Mouse (Mus musculus) large intestine, adult 2 months (tissue): ENCODE data around the gene Olfr1184. TPM values are rescaled to one million over a fixed set of nuclear protein-coding genes. Genes with fewer than 3 reads are reported as not detected.
"Not testable (repeated sequence)": the region's sequence is repeated elsewhere in the genome, so short reads cannot be mapped to it uniquely, and the experiment has no call there.

Experiments used
- DNase-seq: peaks from one replicate; pipeline ENCODE4 v3.0.0-alpha.2; 2012; ENCODE audit warnings: low read depth, low spot score
- WGBS: fragments of 180-500 bp; shearing (Covaris S2); methylation state at CpG from one replicate; pipeline ENCODE4 v1.1.7; 2018; 5-methylcytosine and 5-hydroxymethylcytosine counted together
- polyA plus RNA-seq: library from polyadenylated mRNA; depleted of rRNA; stranded (reverse); fragments of >200 nt; gene quantifications from 2 replicates; pipeline ENCODE4 v1.2.3, GENCODE M21; 2012; rRNA removed

The Olfr1184 gene
- not detected in 2 replicates for polyA plus RNA-seq

DNA sequence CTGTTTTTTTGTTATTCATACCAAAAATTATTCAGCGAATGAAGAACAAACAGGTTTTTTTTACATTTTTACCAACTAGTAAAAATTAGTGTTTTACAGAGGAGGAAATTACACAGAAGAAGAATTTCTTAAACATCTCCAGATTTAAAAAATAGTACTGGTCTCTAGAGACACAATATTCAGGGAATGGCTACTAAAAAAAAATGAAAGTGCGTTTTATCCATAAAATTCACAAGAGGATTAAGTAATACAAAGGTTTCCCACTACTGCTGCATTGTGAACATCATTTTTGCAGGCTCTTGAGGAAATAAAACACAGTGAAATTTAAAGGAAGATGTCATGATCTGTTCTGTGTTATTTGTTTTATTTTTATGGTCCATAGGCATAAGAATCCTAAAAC is at the start of gene Olfr1184:
Gene Olfr1184 (plus strand): TSS at position 301 of the 400 bp plus-strand sequence.
- WGBS = 83% methylated on average over 2 of the region's 2 CpGs
- DNase-seq = no peak

DNA sequence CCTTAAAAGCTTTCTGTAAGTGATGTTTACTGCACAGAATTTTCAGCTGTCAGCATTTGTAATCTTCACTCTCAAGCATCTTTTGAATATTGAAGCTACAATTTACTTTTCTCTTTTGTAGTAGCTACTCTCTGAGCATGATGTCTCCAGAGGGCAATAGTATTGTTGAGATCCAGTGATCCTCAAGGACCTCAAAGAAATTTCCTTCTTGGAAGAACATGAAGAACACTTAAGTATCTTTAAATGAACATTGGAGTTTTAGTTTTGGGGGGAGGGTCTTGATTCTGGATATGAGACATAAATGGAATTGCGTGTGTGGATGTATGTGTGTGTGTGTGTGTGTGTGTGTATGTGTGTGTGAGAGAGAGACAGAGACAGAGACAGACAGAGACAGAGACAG is 34.4 kb upstream of the Olfr1184 start, which contains the start of gene Gm13757:
Gene Gm13757 (minus strand): TSS at position 101 of the 400 bp plus-strand sequence.
- WGBS = 85% methylated on average over 1 of the region's 1 CpGs
- DNase-seq = no peak

DNA sequence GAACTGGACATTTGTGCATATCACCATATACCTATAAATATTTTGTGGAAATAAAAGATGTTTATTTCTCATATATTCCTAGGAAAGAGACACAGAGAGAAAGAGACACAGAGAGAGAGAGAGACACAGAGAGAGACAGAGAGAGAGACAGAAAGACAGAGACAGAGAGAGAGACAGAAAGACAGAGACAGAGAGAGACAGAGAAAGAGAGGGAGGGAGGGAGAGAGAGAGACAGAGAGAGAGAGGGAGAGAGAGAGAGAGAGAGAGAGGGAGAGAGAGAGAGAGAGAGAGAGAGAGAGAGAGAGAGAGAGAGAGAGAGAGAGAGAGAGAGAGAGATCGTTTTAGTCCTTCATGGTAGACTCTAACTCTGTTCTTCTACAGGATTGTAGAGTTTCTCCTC is 28.8 kb upstream of the Olfr1184 start, which contains the start of gene Olfr1183:
Gene Olfr1183 (plus strand): TSS at position 301 of the 400 bp plus-strand sequence.
- WGBS = 95% methylated on average over 1 of the region's 1 CpGs

DNA sequence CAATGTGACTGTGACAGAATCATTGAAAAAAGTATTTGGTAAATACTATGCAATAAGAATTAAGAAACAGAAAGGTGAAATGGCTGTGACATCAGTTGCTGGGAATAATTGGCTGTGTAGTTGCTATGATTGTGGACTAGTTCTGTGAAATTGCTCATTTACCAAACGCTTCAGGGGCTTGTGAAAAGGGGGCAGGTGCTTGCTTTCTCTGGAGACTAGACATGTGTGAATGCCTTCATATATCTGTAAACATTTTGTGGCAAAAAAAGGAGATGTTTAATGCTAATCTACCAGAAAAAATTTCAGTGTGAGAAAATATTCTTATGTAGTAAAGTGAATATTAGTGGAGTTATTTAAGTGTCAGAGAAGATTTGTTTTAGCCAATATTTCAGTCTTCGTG is 9.6 kb downstream of the Olfr1184 start, which contains the start of gene Olfr1185-ps1:
Gene Olfr1185-ps1 (plus strand): TSS at position 301 of the 400 bp plus-strand sequence.
- no peak for DNase-seq
- WGBS = 53% methylated on average over 2 of the region's 2 CpGs

More for the DNA sequence above, 28.8 kb upstream of the Olfr1184 start, which contains the start of gene Olfr1183:
- DNase-seq = not testable (repeated sequence)

DNA sequence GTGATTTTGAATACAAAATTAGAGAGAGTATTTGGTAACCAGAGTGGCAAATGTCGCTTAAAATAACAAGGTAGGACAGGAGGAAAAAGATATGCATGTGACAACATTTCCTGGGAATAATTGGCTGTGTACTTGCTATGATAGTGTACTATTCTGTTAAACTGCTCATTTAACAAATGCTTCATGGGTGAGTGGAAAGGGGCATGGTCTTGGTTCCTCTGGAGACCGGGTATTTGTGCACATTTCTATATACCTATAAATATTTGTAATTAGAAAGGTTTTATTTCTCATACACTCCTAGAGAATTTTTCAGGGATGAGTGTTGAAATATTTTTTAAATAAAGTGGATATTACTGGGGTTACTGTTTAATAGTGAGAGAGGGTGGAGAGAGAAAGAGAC is 34.9 kb downstream of the Olfr1184 start, which contains the start of gene Olfr1186:
Gene Olfr1186 (plus strand): TSS at position 301 of the 400 bp plus-strand sequence.
- DNase-seq = no peak
- 82% methylated on average over 2 of the region's 2 CpGs for WGBS

DNA sequence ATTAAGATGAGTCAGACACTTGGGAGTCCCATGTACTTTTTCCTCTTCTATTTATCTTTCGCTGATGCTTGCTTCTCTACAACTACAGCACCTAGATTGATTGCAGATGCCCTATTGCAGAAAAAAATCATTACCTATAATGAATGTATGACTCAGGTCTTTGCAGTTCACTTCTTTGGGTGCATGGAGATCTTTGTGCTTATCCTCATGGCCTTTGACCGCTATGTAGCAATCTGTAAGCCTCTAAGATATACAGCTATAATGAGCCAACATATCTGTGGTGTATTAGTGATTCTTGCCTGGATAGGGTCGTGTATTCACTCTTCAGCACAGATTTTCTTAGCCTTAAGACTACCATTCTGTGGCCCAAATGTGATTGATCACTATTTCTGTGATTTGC is 42.3 kb downstream of the Olfr1184 start:
- no peak for DNase-seq

More for the DNA sequence above, 42.3 kb downstream of the Olfr1184 start:
- 61% methylated on average over 3 of the region's 3 CpGs for WGBS

Other genes with a start within 250 kb of the Olfr1184 start
- not detected in 2 replicates for gene Olfr1173, start 203.7 kb upstream of the Olfr1184 start, polyA plus RNA-seq
- gene Olfr1174-ps, start 168.5 kb upstream of the Olfr1184 start, polyA plus RNA-seq = not detected in 2 replicates
- gene Olfr1175-ps, start 156.4 kb upstream of the Olfr1184 start, polyA plus RNA-seq = not detected in 2 replicates
- not detected in 2 replicates for gene Olfr1176, start 146.9 kb upstream of the Olfr1184 start, polyA plus RNA-seq
- not detected in 2 replicates for gene Olfr1177-ps, start 137.1 kb upstream of the Olfr1184 start, polyA plus RNA-seq
- gene Olfr1178, start 96.5 kb upstream of the Olfr1184 start, polyA plus RNA-seq = not detected in 2 replicates
- gene Olfr1179, start 77.1 kb upstream of the Olfr1184 start, polyA plus RNA-seq = not detected in 2 replicates
- gene Olfr1180, start 64.4 kb upstream of the Olfr1184 start, polyA plus RNA-seq = not detected in 2 replicates
- not detected in 2 replicates for gene Olfr1181, start 57.4 kb upstream of the Olfr1184 start, polyA plus RNA-seq
- gene Gm13757, start 34.5 kb upstream of the Olfr1184 start, polyA plus RNA-seq = not detected in 2 replicates
- gene Olfr1183, start 28.7 kb upstream of the Olfr1184 start, polyA plus RNA-seq = not detected in 2 replicates
- gene Olfr1185-ps1, start 9.7 kb downstream of the Olfr1184 start, polyA plus RNA-seq = not detected in 2 replicates
- not detected in 2 replicates for gene Olfr1186, start 35.0 kb downstream of the Olfr1184 start, polyA plus RNA-seq
- not detected in 2 replicates for gene Olfr1188, start 73.3 kb downstream of the Olfr1184 start, polyA plus RNA-seq
- not detected in 2 replicates for gene Olfr1189, start 102.9 kb downstream of the Olfr1184 start, polyA plus RNA-seq
- gene Olfr1191-ps1, start 156.9 kb downstream of the Olfr1184 start, polyA plus RNA-seq = not detected in 2 replicates
- gene Olfr1192-ps1, start 164.9 kb downstream of the Olfr1184 start, polyA plus RNA-seq = not detected in 2 replicates
- gene Olfr1193, start 192.0 kb downstream of the Olfr1184 start, polyA plus RNA-seq = not detected in 2 replicates
- not detected in 2 replicates for gene Olfr1195, start 205.6 kb downstream of the Olfr1184 start, polyA plus RNA-seq
- not detected in 2 replicates for gene Olfr1196, start 221.0 kb downstream of the Olfr1184 start, polyA plus RNA-seq
- gene Olfr1197, start 248.8 kb downstream of the Olfr1184 start, polyA plus RNA-seq = not detected in 2 replicates